Mouse (Mus musculus): Measurements from ENCODE around the gene Sacm1l. TPM values are rescaled to one million over a fixed set of nuclear protein-coding genes. Genes with fewer than 3 reads are reported as not detected.

Gene Sacm1l
- polyA plus RNA-seq, 1 experiment from 2014 or later, result 38.6 TPM

- Histone ChIP-seq H3K27ac (ENCODE audit: low read length) (no peak overlapping the region), H3K4me3 (ENCODE audit: low read depth, low read length) (no peak overlapping the region), H3K9ac (replicated peaks; ENCODE audit: low read depth) (no peak overlapping the region), H3K27me3 (replicated peaks; ENCODE audit: insufficient read depth, low read length) (no peaks in the 10 kb centered on the region), H3K36me3 (ENCODE audit: insufficient read depth, low read length) (no peaks in the 10 kb centered on the region), H3K4me1 (ENCODE audit: insufficient read depth, low read depth, low read length) (no peaks in the 10 kb centered on the region), H3K4me2 (replicated peaks; ENCODE audit: low read depth, low read length) (no peak overlapping the region), H3K9me3 (ENCODE audit: low read length) (no peaks in the 10 kb centered on the region)
- TF ChIP-seq EP300 (IDR thresholded peaks at IDR 0.05) (no peak), CTCF (IDR thresholded peaks at IDR 0.05) (no peak)
- WGBS, result 66% methylated on average over 2 of the region's 2 CpGs
- DNase-seq (ENCODE audit: low spot score) (no peak), ATAC-seq (no peak)
These were observed 95.2 kb downstream of the Sacm1l start for GRCm38 (mm10) chr9:123624741-123625140.

DNA sequence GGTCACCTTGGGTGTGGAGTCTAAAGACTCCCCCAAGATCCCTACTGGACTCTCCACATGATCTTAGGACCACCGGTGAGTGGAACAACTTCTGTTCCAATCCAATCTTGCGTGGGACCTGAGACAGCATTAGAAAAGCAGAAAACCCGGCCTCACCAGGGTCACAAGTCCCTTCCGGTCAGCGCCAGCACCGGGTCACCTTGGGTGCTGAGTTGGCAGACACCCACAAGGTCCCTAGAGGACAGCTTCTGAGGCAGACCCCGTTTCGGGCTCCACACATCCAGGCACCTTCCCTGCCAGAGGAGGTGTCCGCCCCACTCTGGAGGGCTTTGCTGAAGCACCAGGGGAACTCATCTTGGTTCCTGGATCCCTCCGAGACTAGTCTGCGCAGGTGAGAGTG is 96.3 kb downstream of the Sacm1l start:
- DNase-seq (ENCODE audit: low spot score) (no peak), ATAC-seq (no peak)
- Histone ChIP-seq H3K27me3 (replicated peaks; ENCODE audit: insufficient read depth, low read length) (no peaks in the 10 kb centered on the region), H3K9me3 (ENCODE audit: low read length) (no peaks in the 10 kb centered on the region), H3K4me3 (ENCODE audit: low read depth, low read length) (no peak overlapping the region), H3K27ac (ENCODE audit: low read length) (no peak overlapping the region), H3K4me1 (ENCODE audit: insufficient read depth, low read depth, low read length) (no peaks in the 10 kb centered on the region), H3K4me2 (replicated peaks; ENCODE audit: low read depth, low read length) (no peak overlapping the region), H3K36me3 (ENCODE audit: insufficient read depth, low read length) (no peaks in the 10 kb centered on the region), H3K9ac (replicated peaks; ENCODE audit: low read depth) (no peak overlapping the region)
- TF ChIP-seq CTCF (IDR thresholded peaks at IDR 0.05), result no peak
- no peak for TF ChIP-seq EP300 (IDR thresholded peaks at IDR 0.05)
- 87% methylated on average over 11 of the region's 11 CpGs for WGBS

DNA sequence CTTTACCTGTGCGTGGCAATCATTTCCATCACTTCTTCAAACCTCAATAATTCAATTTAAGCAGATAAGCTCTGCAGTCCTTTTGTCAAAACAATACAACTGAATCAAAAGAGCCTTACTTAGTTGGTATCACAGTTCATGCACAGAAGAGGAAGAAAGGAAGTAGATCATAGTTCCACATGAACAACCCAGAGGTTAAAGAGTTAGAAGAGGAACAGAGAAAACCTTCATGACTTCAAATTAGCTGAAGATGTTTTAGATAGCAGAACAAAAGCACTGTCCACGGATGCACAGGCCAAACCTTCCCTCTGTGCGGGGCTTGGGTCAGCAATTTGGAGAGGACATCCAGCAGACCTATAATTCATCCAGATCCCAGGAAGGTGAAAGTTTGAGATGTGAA is 102.1 kb downstream of the Sacm1l start:
- DNase-seq (ENCODE audit: low spot score), result no peak
- Histone ChIP-seq H3K4me3 (ENCODE audit: low read depth, low read length) (no peak overlapping the region), H3K27me3 (replicated peaks; ENCODE audit: insufficient read depth, low read length) (no peaks in the 10 kb centered on the region), H3K27ac (ENCODE audit: low read length) (no peak overlapping the region), H3K36me3 (ENCODE audit: insufficient read depth, low read length) (no peaks in the 10 kb centered on the region), H3K9me3 (ENCODE audit: low read length) (no peaks in the 10 kb centered on the region), H3K4me1 (ENCODE audit: insufficient read depth, low read depth, low read length) (no peaks in the 10 kb centered on the region), H3K9ac (replicated peaks; ENCODE audit: low read depth) (no peak overlapping the region), H3K4me2 (replicated peaks; ENCODE audit: low read depth, low read length) (no peak overlapping the region)
- no peak for TF ChIP-seq EP300 (IDR thresholded peaks at IDR 0.05)
- TF ChIP-seq CTCF (IDR thresholded peaks at IDR 0.05), result no peak
- ATAC-seq, result no peak
- 80% methylated on average over 3 of the region's 3 CpGs for WGBS

- WGBS, result 71% methylated on average over 6 of the region's 6 CpGs
- TF ChIP-seq CTCF (IDR thresholded peaks at IDR 0.05), result no peak
- no peak for TF ChIP-seq EP300 (IDR thresholded peaks at IDR 0.05)
- no peak within 1 kb of the TSS for H3K4me3 ChIP-seq (ENCODE audit: low read depth, low read length)
- no peak within 1 kb of the TSS for H3K9ac ChIP-seq (replicated peaks; ENCODE audit: low read depth)
- no peak within 1 kb of the TSS for H3K4me2 ChIP-seq (replicated peaks; ENCODE audit: low read depth, low read length)
- no peak within 1 kb of the TSS for H3K27ac ChIP-seq (ENCODE audit: low read length)
- H3K36me3 ChIP-seq (ENCODE audit: insufficient read depth, low read length), result no peaks in the 10 kb centered on the region
- no peak for ATAC-seq
- no peak for DNase-seq (ENCODE audit: low spot score)
- no peaks in the 10 kb centered on the region for H3K9me3 ChIP-seq (ENCODE audit: low read length)
- no peaks in the 10 kb centered on the region for H3K27me3 ChIP-seq (replicated peaks; ENCODE audit: insufficient read depth, low read length)
- no peaks in the 10 kb centered on the region for H3K4me1 ChIP-seq (ENCODE audit: insufficient read depth, low read depth, low read length)
These were observed 102.7 kb downstream of the Sacm1l start, which contains the start of gene Slc6a20b for GRCm38 (mm10) chr9:123632281-123632680. Gene Slc6a20b (minus strand): TSS chr9:123632565.

GRCm38 (mm10) chr9:123632993-123633392 is 103.4 kb downstream of the Sacm1l start:
- WGBS, result 78% methylated on average over 3 of the region's 3 CpGs
- Histone ChIP-seq H3K36me3 (ENCODE audit: insufficient read depth, low read length) (no peaks in the 10 kb centered on the region), H3K27me3 (replicated peaks; ENCODE audit: insufficient read depth, low read length) (no peaks in the 10 kb centered on the region), H3K9ac (replicated peaks; ENCODE audit: low read depth) (no peak overlapping the region), H3K4me2 (replicated peaks; ENCODE audit: low read depth, low read length) (no peak overlapping the region), H3K4me3 (ENCODE audit: low read depth, low read length) (no peak overlapping the region), H3K4me1 (ENCODE audit: insufficient read depth, low read depth, low read length) (no peaks in the 10 kb centered on the region), H3K9me3 (ENCODE audit: low read length) (no peaks in the 10 kb centered on the region), H3K27ac (ENCODE audit: low read length) (no peak overlapping the region)
- ATAC-seq, result no peak
- DNase-seq (ENCODE audit: low spot score), result no peak
- TF ChIP-seq CTCF (IDR thresholded peaks at IDR 0.05) (no peak), EP300 (IDR thresholded peaks at IDR 0.05) (no peak)

- Histone ChIP-seq H3K4me2 (replicated peaks; ENCODE audit: low read depth, low read length) (no peak overlapping the region), H3K9ac (replicated peaks; ENCODE audit: low read depth) (no peak overlapping the region), H3K36me3 (ENCODE audit: insufficient read depth, low read length) (no peaks in the 10 kb centered on the region), H3K27me3 (replicated peaks; ENCODE audit: insufficient read depth, low read length) (no peaks in the 10 kb centered on the region), H3K4me1 (ENCODE audit: insufficient read depth, low read depth, low read length) (no peaks in the 10 kb centered on the region), H3K4me3 (ENCODE audit: low read depth, low read length) (no peak overlapping the region), H3K9me3 (ENCODE audit: low read length) (no peaks in the 10 kb centered on the region), H3K27ac (ENCODE audit: low read length) (no peak overlapping the region)
- WGBS, result 61% methylated on average over 5 of the region's 5 CpGs
- no peak for TF ChIP-seq CTCF (IDR thresholded peaks at IDR 0.05)
- TF ChIP-seq EP300 (IDR thresholded peaks at IDR 0.05), result no peak
- ATAC-seq (no peak), DNase-seq (ENCODE audit: low spot score) (no peak)
These were observed 107.2 kb downstream of the Sacm1l start for GRCm38 (mm10) chr9:123636771-123637170.

- Histone ChIP-seq H3K4me3 (ENCODE audit: low read depth, low read length) (no peak overlapping the region), H3K36me3 (ENCODE audit: insufficient read depth, low read length) (no peaks in the 10 kb centered on the region), H3K4me1 (ENCODE audit: insufficient read depth, low read depth, low read length) (no peaks in the 10 kb centered on the region), H3K27me3 (replicated peaks; ENCODE audit: insufficient read depth, low read length) (no peaks in the 10 kb centered on the region), H3K4me2 (replicated peaks; ENCODE audit: low read depth, low read length) (no peak overlapping the region), H3K27ac (ENCODE audit: low read length) (no peak overlapping the region), H3K9me3 (ENCODE audit: low read length) (no peaks in the 10 kb centered on the region), H3K9ac (replicated peaks; ENCODE audit: low read depth) (no peak overlapping the region)
- TF ChIP-seq EP300 (IDR thresholded peaks at IDR 0.05) (no peak), CTCF (IDR thresholded peaks at IDR 0.05) (no peak)
- DNase-seq (ENCODE audit: low spot score), result no peak
- ATAC-seq, result no peak
These were observed 108.7 kb downstream of the Sacm1l start for GRCm38 (mm10) chr9:123638231-123638630.

Data from lung, postnatal 0 days (tissue).